Mouse (Mus musculus) bone marrow macrophage, adult 2 months (primary cell): ENCODE data around the gene Gm21915.

ENCODE experiments used
- CTCF ChIP-seq: IDR thresholded peaks from 2 replicates; pipeline ENCODE4 v1.5.1; 2012; ENCODE audit warnings: low read depth, mild to moderate bottlenecking, low read length, moderate library complexity
- POLR2A ChIP-seq: IDR thresholded peaks from 2 replicates; pipeline ENCODE4 v1.6.1; 2012; ENCODE audit warnings: mild to moderate bottlenecking, low read depth, low read length, borderline replicate concordance

DNA sequence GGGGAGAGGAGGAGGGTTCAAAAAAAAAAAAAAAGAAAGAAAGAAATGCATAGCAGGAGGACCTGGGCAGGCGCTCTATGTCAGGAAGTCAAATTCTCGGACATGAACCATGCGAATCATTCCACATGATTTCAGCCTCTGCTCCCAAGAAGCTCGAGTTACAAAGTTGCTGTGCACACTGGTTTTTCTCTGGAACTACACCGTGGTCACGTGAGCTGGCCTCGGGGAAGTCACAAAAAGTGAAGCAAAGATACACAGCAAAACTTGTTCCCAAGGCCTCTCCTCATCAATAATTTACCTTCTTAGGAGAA lies 47.4 kb downstream of the Gm21915 start:
- TF ChIP-seq POLR2A (no peak), CTCF (no peak)
